Mouse (Mus musculus) olfactory bulb, adult 2 months (tissue): ENCODE results near the gene Ksr1. TPM values are rescaled to one million over a fixed set of nuclear protein-coding genes. Genes with fewer than 3 reads are reported as not detected.

ENCODE experiments used
- H3K27ac ChIP-seq: fragments of 200-500 bp; 2 replicates; pipeline ENCODE4 v1.5.1; 2012; ENCODE audit warnings: low read depth, low read length; ENCODE audit not compliant: insufficient read depth
- H3K4me1 ChIP-seq: fragments of 200-500 bp; 2 replicates; pipeline ENCODE4 v1.6.1; 2012; ENCODE audit warnings: low read length; ENCODE audit not compliant: control insufficient read depth, insufficient read depth
- H3K4me3 ChIP-seq: fragments of 200-500 bp; 2 replicates; pipeline ENCODE4 v1.5.1; 2012; ENCODE audit warnings: mild to moderate bottlenecking, low read depth, low read length, moderate library complexity; ENCODE audit not compliant: insufficient read depth
- CTCF ChIP-seq: fragments of 200-500 bp; IDR thresholded peaks from 2 replicates; pipeline ENCODE4 v1.5.1; 2012; ENCODE audit warnings: low read depth, mild to moderate bottlenecking, low read length, moderate library complexity; ENCODE audit not compliant: insufficient read depth
- POLR2A ChIP-seq: fragments of 200-500 bp; IDR thresholded peaks from 2 replicates; pipeline ENCODE4 v1.6.1; 2012; ENCODE audit warnings: mild to moderate bottlenecking, low read depth, low read length, moderate library complexity; ENCODE audit not compliant: insufficient read depth
- WGBS: fragments of 180-500 bp; shearing (Covaris S2); methylation state at CpG from one replicate; pipeline ENCODE4 v1.1.7; 2018; 5-methylcytosine and 5-hydroxymethylcytosine counted together
- polyA plus RNA-seq: library from polyadenylated mRNA; stranded (reverse); fragments of >200 nt; gene quantifications from 2 replicates; pipeline ENCODE4 v1.2.4, GENCODE M21; 2012; ENCODE audit warnings: low replicate concordance; ENCODE audit not compliant: missing spikeins, insufficient read depth, insufficient read length

Ksr1 gene
- polyA plus RNA-seq, 1 experiment = not detected

DNA sequence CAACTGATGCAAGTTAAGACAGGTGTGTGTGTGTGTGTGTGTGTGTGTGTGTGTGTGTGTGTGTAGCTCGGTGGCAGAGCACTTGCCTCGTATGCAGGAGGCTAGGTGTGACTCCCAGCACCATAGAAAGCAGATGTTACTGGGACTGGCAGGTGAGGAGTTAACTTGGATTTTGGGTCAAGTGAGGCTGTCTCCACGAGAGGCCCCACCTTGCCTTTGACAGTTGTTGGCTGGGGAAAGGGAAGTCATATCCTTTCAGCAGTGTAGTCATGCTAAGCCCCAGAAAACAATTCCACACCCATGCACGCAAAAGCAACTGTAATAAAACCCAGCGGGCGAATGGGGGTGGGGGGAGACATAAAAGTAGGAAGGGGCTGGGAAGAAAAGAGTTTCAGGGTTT is 173.9 kb downstream of the Ksr1 start:
- H3K4me3 ChIP-seq = no peak overlapping the region
- WGBS = 78% methylated on average over 6 of the region's 6 CpGs
- H3K4me1 ChIP-seq = peaks cover 2% of the 10 kb centered on the region; the same call in 1 of the 2 replicates
- no peak for TF ChIP-seq CTCF
- TF ChIP-seq POLR2A = no peak
- no peak overlapping the region for H3K27ac ChIP-seq

DNA sequence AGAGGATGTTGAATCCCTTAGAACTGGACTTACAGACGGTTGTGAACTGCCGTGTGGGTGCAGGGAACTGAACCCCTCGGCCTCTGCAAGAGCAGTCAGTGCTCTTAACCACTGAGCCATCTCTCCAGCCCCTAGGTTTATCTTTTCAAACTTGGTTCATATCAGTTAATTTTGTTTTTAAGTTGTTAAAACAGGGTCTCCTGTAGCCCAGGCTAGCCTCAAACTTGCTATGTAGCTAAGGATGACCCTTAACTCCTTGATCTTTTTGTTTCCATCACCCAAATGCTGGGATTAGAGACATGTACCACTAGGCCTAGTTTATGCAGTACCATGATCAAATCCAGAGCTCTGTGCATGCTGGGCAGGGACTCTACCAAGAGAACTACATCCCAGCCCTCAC is 174.5 kb downstream of the Ksr1 start:
- H3K4me1 ChIP-seq = peaks cover 2% of the 10 kb centered on the region; the same call in 1 of the 2 replicates
- TF ChIP-seq POLR2A (no peak), CTCF (no peak)
- H3K4me3 ChIP-seq = no peak overlapping the region
- H3K27ac ChIP-seq = no peak overlapping the region
- WGBS = 95% methylated on average over 3 of the region's 3 CpGs

DNA sequence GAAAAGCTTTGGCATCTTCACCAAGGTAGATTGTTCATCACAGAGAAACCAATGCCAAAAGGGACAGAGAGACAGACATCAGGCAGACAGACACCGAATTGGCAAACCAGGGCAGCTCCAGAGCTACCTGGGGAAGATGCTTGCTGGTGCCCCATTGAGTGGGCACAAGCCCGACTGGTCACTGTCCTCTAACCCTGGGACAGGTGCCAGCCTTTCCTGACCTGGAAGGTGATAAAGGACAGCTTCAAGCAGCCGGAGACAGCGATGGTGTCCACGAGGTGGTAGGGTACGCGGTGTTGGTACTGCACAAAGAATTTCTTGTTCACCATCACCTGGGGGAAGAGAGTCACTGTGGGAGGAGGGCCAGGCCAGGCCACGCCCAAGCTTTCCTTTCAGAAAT is 175.1 kb downstream of the Ksr1 start:
- 89% methylated on average over 8 of the region's 8 CpGs for WGBS

DNA sequence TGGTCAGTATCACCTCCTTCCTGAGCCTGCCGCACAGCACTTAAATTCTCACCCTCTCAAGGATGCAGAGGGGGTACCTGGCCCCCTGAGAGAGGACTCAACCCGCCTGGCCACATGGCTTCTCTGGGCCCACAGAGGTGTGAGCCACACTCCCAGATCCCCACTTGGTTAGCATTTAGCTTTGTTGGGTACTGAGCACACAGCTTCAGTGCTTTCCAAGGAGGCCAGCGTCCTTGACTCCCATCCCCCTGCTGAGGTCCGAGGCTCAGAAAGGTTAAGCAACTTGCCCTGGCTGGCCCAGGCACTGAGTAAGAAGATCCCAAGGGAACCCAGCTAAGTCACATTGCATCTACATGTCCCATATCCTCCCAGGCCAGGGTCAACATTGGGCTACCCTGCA is 178.1 kb downstream of the Ksr1 start:
- Histone ChIP-seq H3K4me1 (no peaks in the 10 kb centered on the region; the same call in 1 of the 2 replicates), H3K27ac (no peak overlapping the region), H3K4me3 (no peak overlapping the region)
- TF ChIP-seq CTCF (no peak), POLR2A (no peak)
- 88% methylated on average over 4 of the region's 4 CpGs for WGBS

More for the DNA sequence above, 175.1 kb downstream of the Ksr1 start:
- H3K4me3 ChIP-seq = no peak overlapping the region
- peaks cover 2% of the 10 kb centered on the region; the same call in 1 of the 2 replicates for H3K4me1 ChIP-seq
- TF ChIP-seq POLR2A (no peak), CTCF (no peak)
- no peak overlapping the region for H3K27ac ChIP-seq

DNA sequence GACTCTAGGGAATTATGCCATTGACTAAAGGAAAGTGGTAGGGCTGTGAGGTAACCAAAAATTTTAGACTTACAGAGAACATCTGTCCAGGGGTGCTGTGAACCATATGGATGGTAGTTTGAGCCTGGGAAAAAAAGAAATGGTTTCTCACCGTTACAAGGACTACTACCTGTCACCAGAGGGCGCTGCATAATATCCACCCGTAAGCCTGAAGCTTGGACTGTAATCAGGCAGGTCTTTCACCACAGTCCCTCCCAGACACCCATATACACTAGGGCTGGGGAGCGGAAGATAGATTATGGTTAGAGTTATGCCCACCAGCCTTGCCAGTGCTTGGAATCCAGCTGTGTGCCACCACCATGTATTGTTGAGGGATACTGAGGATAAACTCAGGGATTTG is 178.8 kb downstream of the Ksr1 start:
- no peak overlapping the region for H3K27ac ChIP-seq
- TF ChIP-seq CTCF (no peak), POLR2A (no peak)
- no peaks in the 10 kb centered on the region for H3K4me1 ChIP-seq
- 25% methylated on average over 4 of the region's 4 CpGs for WGBS
- no peak overlapping the region for H3K4me3 ChIP-seq

Other genes with a start within 250 kb of the Ksr1 start
- gene Nos2, start 225.6 kb downstream of the Ksr1 start, polyA plus RNA-seq = not detected in 2 replicates
- gene Lgals9, start 161.5 kb downstream of the Ksr1 start, polyA plus RNA-seq = not detected in 2 replicates
- 186 TPM in 1 of 2 replicates, not detected in the other for gene Wsb1, start 108.3 kb upstream of the Ksr1 start, polyA plus RNA-seq
- gene Gm9964, start 150.5 kb upstream of the Ksr1 start, polyA plus RNA-seq = not detected in 2 replicates
- gene Nf1, start 193.3 kb upstream of the Ksr1 start, polyA plus RNA-seq = 163 TPM in 1 of 2 replicates, not detected in the other